Mouse (Mus musculus) lung, postnatal 0 days (tissue): Measurements from ENCODE around the gene Pkn2.

Experiments used
- CTCF ChIP-seq: IDR thresholded peaks from 2 replicates; pipeline ENCODE4 v1.5.1; 2016; ENCODE audit warnings: antibody characterized with exemption, mild to moderate bottlenecking
- EP300 ChIP-seq: IDR thresholded peaks from 2 replicates; pipeline ENCODE4 v1.6.1; 2016; ENCODE audit warnings: antibody characterized with exemption, mild to moderate bottlenecking, control low read depth

DNA sequence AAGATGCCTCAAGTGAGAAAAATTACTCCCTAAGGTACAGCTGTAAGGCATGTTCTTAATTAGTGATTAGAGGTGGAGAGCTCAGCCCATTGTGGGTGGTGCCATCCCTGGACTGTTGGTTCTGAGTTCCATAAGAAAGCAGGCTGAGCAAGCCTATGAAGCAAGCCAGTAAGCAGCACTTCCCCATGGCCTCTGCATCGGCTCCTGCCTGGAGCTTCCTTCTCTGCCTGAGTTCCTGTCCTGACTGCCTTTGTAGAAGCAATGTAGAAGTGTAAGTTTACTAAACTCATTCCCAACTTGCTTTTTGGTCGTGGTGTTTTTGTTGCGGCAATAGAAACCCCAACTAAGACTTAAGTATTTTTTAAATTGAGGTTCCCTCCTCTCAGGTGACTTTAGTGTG lies 8.6 kb upstream of the Pkn2 start:
- TF ChIP-seq CTCF (no peak), EP300 (no peak)
